Mouse (Mus musculus) forebrain, embryonic 13.5 days (tissue): Measurements from ENCODE around the gene Sapcd2. TPM values are rescaled to one million over a fixed set of nuclear protein-coding genes. Genes with fewer than 3 reads are reported as not detected.
A peak's percentile ranks its signal among the peaks of the same experiment; 100 is the strongest.
"Not testable (repeated sequence)": the region's sequence is repeated elsewhere in the genome, so short reads cannot be mapped to it uniquely, and the experiment has no call there.

Experiments used
- ATAC-seq: fragments of 200-750 bp; cut with Nextera tagmentation; 2 replicates; pipeline ENCODE4 v1.8.0; 2017
- H3K27ac ChIP-seq: fragments of 300-500 bp; sonication (generic); 2 replicates; pipeline ENCODE4 v1.5.1; 2015; ENCODE audit warnings: inconsistent platforms, mild to moderate bottlenecking, moderate library complexity
- H3K27me3 ChIP-seq: fragments of 300-500 bp; sonication (generic); 2 replicates; pipeline ENCODE4 v1.6.1; 2015; ENCODE audit warnings: mild to moderate bottlenecking, inconsistent platforms
- H3K36me3 ChIP-seq: fragments of 300-500 bp; sonication (generic); 2 replicates; pipeline ENCODE4 v1.6.1; 2015; ENCODE audit warnings: mild to moderate bottlenecking, inconsistent platforms; ENCODE audit not compliant: poor library complexity, severe bottlenecking
- H3K4me1 ChIP-seq: fragments of 300-500 bp; sonication (generic); 2 replicates; pipeline ENCODE4 v1.6.1; 2015; ENCODE audit warnings: inconsistent platforms
- H3K4me2 ChIP-seq: fragments of 300-500 bp; sonication (generic); 2 replicates; pipeline ENCODE4 v1.6.1; 2015; ENCODE audit warnings: inconsistent platforms, mild to moderate bottlenecking, moderate library complexity
- H3K4me3 ChIP-seq: fragments of 300-500 bp; sonication (generic); 2 replicates; pipeline ENCODE4 v1.5.1; 2015; ENCODE audit warnings: mild to moderate bottlenecking, inconsistent platforms
- H3K9ac ChIP-seq: fragments of 300-500 bp; sonication (generic); 2 replicates; pipeline ENCODE4 v1.6.1; 2015; ENCODE audit warnings: mild to moderate bottlenecking, inconsistent platforms
- H3K9me3 ChIP-seq: fragments of 300-500 bp; sonication (generic); replicated peaks from 2 replicates; pipeline ENCODE4 v1.6.1; 2016; ENCODE audit warnings: inconsistent platforms
- WGBS: fragments of 180-500 bp; shearing (Covaris S2); methylation state at CpG from one replicate; pipeline ENCODE4 v1.1.7; 2015; 5-methylcytosine and 5-hydroxymethylcytosine counted together
- polyA plus RNA-seq: library from polyadenylated mRNA; unstranded; fragments of >200 nt; fragmentation: Nextera tagmentation; extraction: Ambion mirVana; gene quantifications from 2 replicates; pipeline ENCODE4 v1.2.1, GENCODE M21; 2015

Gene Sapcd2
- polyA plus RNA-seq, 1 experiment from 2014 or later = 49.4 TPM

- Histone ChIP-seq H3K4me3 (peak overlapping the region; percentile 98), H3K27me3 (peaks cover 40% of the 10 kb centered on the region), H3K4me2 (peak overlapping the region; percentile 76), H3K9ac (peak overlapping the region; percentile 99), H3K27ac (peak overlapping the region; percentile 94), H3K4me1 (peaks cover 34% of the 10 kb centered on the region), H3K9me3 (no peaks in the 10 kb centered on the region), H3K36me3 (peaks cover 16% of the 10 kb centered on the region)
- WGBS = under 1% methylated on average over 13 of the region's 13 CpGs
- ATAC-seq = peak; percentile 25
These were observed 30.4 kb downstream of the Sapcd2 start for GRCm38 (mm10) chr2:25402377-25402971.

- Histone ChIP-seq H3K9ac (peak overlapping the region; percentile 99), H3K27ac (peak overlapping the region; percentile 94), H3K4me3 (peak overlapping the region; percentile 98), H3K36me3 (peaks cover 22% of the 10 kb centered on the region), H3K4me2 (peak overlapping the region; percentile 76), H3K9me3 (no peaks in the 10 kb centered on the region), H3K27me3 (peaks cover 34% of the 10 kb centered on the region), H3K4me1 (peaks cover 34% of the 10 kb centered on the region)
- WGBS = under 1% methylated on average over 53 of the region's 54 CpGs
- ATAC-seq = peak; percentile 84
These were observed 31.0 kb downstream of the Sapcd2 start for GRCm38 (mm10) chr2:25402972-25403601.

DNA sequence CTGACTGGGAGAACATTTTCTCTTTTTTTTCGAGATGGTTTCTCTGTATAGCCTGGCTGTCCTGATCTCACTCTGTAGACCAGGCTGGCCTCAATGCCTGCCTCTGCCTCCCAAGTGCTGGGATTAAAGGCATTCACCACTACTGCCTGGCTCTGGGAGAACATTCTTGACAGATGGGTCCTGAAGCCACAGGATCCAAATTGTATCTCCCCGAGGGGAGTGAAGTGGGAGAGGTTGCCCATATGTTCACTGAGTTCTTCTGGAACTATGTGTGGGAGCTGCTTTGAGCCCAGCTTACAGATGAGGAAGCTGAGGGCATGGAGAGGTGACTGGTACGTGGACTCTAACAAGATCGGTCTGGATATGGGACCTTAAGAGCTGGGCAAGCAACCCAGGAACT, 31.9 kb downstream of the Sapcd2 start:
- peaks cover 31% of the 10 kb centered on the region for H3K36me3 ChIP-seq
- peak overlapping the region; percentile 98 for H3K4me3 ChIP-seq
- peaks cover 25% of the 10 kb centered on the region for H3K27me3 ChIP-seq
- H3K9ac ChIP-seq = peak overlapping the region; percentile 99
- H3K9me3 ChIP-seq = no peaks in the 10 kb centered on the region
- 85% methylated on average over 4 of the region's 4 CpGs for WGBS
- peaks cover 34% of the 10 kb centered on the region for H3K4me1 ChIP-seq
- no peak for ATAC-seq
- peak overlapping the region; percentile 76 for H3K4me2 ChIP-seq
- H3K27ac ChIP-seq = peak overlapping the region; percentile 94; the same call in 1 of the 2 replicates

DNA sequence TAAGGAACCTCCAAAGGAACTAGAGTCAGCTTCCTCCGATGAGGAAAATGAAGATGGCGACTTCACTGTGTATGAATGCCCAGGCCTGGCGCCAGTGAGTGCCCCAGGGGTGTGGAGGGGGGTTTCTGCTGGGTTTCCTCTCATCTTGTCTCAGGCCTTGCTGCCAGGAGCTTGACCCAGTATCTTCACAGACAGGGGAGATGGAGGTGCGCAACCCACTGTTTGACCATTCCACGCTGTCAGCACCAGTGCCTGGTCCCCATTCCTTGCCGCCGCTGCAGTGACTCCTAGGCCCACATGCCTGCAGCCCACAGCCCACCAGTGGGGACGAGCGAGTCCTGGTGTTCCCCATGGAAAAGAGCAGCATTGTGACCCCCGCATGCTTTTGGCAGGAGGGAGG, 36.8 kb downstream of the Sapcd2 start:
- Histone ChIP-seq H3K27ac (no peak overlapping the region), H3K9me3 (no peaks in the 10 kb centered on the region), H3K4me3 (no peak overlapping the region), H3K9ac (no peak overlapping the region), H3K27me3 (no peaks in the 10 kb centered on the region), H3K4me2 (no peak overlapping the region), H3K36me3 (peaks cover 50% of the 10 kb centered on the region), H3K4me1 (peaks cover 19% of the 10 kb centered on the region)
- ATAC-seq = no peak
- WGBS = 89% methylated on average over 10 of the region's 10 CpGs

GRCm38 (mm10) chr2:25413436-25413835, 41.3 kb downstream of the Sapcd2 start:
- peaks cover 25% of the 10 kb centered on the region for H3K36me3 ChIP-seq
- H3K27me3 ChIP-seq, H3K4me1 ChIP-seq, H3K4me2 ChIP-seq, ATAC-seq, H3K9me3 ChIP-seq, H3K9ac ChIP-seq, H3K4me3 ChIP-seq, H3K27ac ChIP-seq: not testable (repeated sequence)

DNA sequence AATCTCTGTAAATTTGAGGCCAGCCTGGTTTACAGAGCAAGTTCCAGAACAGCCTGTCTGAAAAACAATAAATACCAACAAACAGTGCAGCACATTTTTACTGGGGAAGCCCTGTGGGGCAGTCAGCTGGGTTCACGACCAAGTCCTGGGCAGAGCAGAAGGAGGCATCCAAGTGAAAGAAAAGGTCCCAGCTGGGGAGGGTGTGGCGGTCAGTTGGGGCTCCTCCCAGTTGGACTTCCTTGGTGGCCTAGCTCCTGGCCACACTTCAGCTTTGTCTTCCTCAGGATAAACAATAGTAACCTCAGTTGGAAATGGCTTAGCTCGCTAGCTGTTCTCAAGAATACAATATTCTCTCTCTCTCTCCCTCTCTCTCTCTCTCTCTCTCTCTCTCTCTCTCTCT, 45.3 kb downstream of the Sapcd2 start:
- Histone ChIP-seq H3K27ac (no peak overlapping the region), H3K9ac (no peak overlapping the region), H3K4me2 (no peak overlapping the region), H3K4me1 (no peaks in the 10 kb centered on the region), H3K4me3 (no peak overlapping the region), H3K9me3 (no peaks in the 10 kb centered on the region), H3K36me3 (0 out of 2 replicates have a peak, but pooled peaks cover 4% of the 10 kb centered on the region), H3K27me3 (0 out of 2 replicates have a peak, but pooled peaks cover under 1% of the 10 kb centered on the region)
- WGBS = 17% methylated on average over 3 of the region's 3 CpGs
- ATAC-seq = no peak

DNA sequence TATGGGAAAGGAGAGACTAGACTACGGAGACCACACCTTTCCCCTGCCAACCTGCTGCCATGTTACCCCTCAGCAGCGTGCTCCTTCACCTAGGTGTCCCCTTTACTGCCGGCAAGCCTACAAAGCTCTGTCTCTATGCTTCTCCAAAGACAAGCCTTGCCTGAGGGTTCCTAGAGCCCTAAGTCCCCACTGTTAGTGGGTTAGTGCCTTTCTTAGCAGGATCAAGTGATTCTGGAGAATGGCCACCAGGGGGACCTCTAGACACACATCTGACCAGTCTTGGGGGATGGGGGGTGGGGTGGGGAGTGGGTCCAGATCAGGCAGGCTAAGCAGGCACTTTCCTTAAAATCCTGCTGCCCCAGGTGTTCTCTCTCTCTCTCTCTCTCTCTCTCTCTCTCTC, 49.8 kb downstream of the Sapcd2 start:
- 18% methylated on average over 3 of the region's 3 CpGs for WGBS
- ATAC-seq = peak; percentile 66; the same call in 1 of the 2 replicates

DNA sequence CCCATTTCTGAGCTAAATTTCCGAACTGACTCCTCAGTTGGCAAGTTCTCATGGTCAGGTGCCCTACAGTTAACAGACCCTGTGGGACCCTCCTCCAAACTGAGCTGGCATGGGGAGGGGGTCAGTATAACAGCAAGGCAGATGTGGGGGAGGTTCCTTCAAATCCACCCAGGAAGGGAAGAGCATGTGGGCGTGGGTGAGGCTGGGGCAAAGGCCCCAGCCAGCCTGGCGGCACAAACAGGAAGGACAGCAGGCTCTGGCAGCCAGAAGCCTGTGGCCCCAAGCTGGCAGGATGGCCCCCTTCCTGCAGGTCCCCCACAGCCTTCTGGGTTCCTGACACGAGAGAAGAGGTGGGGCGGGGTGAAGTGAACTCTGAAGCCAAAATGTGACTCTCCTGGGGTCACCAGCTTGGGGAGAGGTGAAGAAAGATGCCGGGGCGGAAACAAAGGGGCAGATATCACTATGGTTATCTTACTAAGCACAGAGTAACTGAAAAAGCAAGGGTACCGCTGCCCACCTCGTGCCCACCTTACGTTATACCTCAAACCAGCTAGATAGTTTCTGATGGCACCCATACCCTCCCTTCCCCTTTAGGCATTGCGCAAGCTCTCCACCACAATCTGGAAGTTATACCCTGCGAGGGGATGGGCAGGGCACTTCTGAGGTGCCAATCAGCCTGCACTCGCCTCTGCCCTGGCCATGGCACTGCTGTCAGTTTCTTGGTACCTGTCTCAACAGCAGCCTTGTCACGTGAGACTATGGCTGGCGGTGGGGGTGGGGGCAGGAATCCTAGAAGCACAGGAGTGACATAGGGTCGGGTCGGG, 50.7 kb downstream of the Sapcd2 start, which contains the start of gene Fut7:
TSS of gene Fut7 (plus strand) at position 681 of the 824 bp plus-strand sequence.
- Histone ChIP-seq H3K4me3 (no peak within 1 kb of the TSS), H3K4me2 (no peak within 1 kb of the TSS), H3K36me3 (no peaks in the 10 kb centered on the region), H3K9ac (no peak within 1 kb of the TSS), H3K27ac (no peak within 1 kb of the TSS), H3K27me3 (peaks cover 25% of the 10 kb centered on the region), H3K4me1 (peaks cover 7% of the 10 kb centered on the region; the same call in 1 of the 2 replicates), H3K9me3 (no peaks in the 10 kb centered on the region)
- WGBS = 68% methylated on average over 17 of the region's 17 CpGs
- no peak for ATAC-seq

More for the DNA sequence above, 49.8 kb downstream of the Sapcd2 start:
- peaks cover 25% of the 10 kb centered on the region for H3K27me3 ChIP-seq
- H3K4me2 ChIP-seq = no peak overlapping the region
- no peaks in the 10 kb centered on the region for H3K9me3 ChIP-seq
- no peak overlapping the region for H3K9ac ChIP-seq
- H3K36me3 ChIP-seq = no peaks in the 10 kb centered on the region
- H3K27ac ChIP-seq = no peak overlapping the region
- H3K4me3 ChIP-seq = no peak overlapping the region
- H3K4me1 ChIP-seq = peaks cover 7% of the 10 kb centered on the region; the same call in 1 of the 2 replicates

DNA sequence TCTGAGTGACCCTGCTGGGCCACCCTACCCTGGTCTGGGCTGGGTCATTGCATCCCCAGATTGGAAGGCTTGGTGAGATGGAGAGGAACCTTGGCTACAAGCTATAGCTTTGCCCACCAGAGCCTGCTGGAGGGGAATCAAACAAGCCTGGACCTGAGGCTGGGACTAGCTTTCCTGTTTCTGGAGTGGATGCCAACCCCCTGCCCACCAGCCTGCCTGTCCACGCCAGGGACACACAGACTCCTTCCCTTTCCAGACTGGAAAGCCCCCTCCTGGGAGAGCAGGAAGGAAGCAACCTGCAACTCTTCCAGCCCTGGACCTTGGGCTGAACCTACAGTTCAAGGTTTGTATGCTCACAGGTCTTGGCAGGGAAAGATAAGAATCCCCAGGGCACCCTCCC, 51.5 kb downstream of the Sapcd2 start:
- Histone ChIP-seq H3K27ac (no peak overlapping the region), H3K9me3 (no peaks in the 10 kb centered on the region), H3K9ac (no peak overlapping the region), H3K4me3 (no peak overlapping the region), H3K36me3 (no peaks in the 10 kb centered on the region), H3K27me3 (peaks cover 25% of the 10 kb centered on the region), H3K4me1 (peaks cover 10% of the 10 kb centered on the region; the same call in 1 of the 2 replicates), H3K4me2 (no peak overlapping the region)
- 45% methylated on average over 1 of the region's 1 CpGs for WGBS
- ATAC-seq = no peak

DNA sequence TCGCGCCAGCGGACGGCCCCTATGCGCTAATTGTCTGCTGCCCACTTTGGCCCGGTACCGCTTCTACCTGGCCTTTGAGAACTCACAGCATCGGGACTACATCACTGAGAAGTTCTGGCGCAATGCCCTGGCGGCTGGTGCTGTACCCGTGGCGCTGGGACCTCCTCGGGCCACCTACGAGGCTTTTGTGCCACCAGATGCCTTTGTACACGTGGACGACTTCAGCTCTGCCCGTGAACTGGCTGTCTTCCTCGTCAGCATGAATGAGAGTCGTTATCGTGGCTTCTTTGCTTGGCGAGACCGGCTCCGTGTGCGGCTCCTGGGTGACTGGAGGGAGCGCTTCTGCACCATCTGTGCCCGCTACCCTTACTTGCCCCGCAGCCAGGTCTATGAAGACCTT, 53.4 kb downstream of the Sapcd2 start:
- WGBS = 47% methylated on average over 27 of the region's 27 CpGs
- no peak overlapping the region; the same call in 1 of the 2 replicates for H3K9ac ChIP-seq
- H3K4me1 ChIP-seq = peaks cover 25% of the 10 kb centered on the region
- H3K27me3 ChIP-seq = peaks cover 27% of the 10 kb centered on the region
- H3K9me3 ChIP-seq = no peaks in the 10 kb centered on the region
- no peak overlapping the region for H3K27ac ChIP-seq
- H3K4me2 ChIP-seq = no peak overlapping the region
- no peak overlapping the region for H3K4me3 ChIP-seq
- no peaks in the 10 kb centered on the region for H3K36me3 ChIP-seq
- no peak for ATAC-seq

- H3K27me3 ChIP-seq = peaks cover 29% of the 10 kb centered on the region
- whole genome bisulfite sequencing = 25% methylated on average over 5 of the region's 5 CpGs
These were observed 54.6 kb downstream of the Sapcd2 start for GRCm38 (mm10) chr2:25426721-25427191.

DNA sequence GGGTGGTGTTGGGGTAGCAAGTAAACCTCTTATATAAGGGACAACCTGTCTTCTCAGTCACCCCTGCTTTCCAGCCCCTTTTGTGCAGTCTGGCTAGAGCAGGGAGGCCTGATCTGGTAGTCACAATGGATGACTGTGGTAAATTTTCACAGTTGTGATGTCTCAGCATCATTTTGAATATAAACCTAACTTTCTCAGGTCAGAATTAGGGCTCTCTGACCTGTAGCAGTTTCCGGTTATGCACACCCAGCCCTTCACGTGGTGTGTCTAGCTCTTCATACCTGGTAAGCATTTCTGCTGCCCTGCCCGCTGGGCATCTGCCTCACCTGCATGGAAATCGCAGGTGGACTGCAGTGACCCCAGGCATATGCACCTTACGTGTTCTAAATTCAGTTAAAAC, 55.1 kb downstream of the Sapcd2 start:
- Histone ChIP-seq H3K4me3 (no peak overlapping the region), H3K27ac (no peak overlapping the region), H3K4me1 (peaks cover 39% of the 10 kb centered on the region), H3K4me2 (no peak overlapping the region), H3K36me3 (no peaks in the 10 kb centered on the region), H3K9ac (no peak overlapping the region), H3K27me3 (peaks cover 29% of the 10 kb centered on the region), H3K9me3 (no peaks in the 10 kb centered on the region)
- WGBS = 91% methylated on average over 5 of the region's 5 CpGs
- no peak for ATAC-seq

More at GRCm38 (mm10) chr2:25426721-25427191, 54.6 kb downstream of the Sapcd2 start:
- H3K9ac ChIP-seq = no peak overlapping the region
- H3K4me2 ChIP-seq = no peak overlapping the region
- peaks cover 38% of the 10 kb centered on the region for H3K4me1 ChIP-seq
- H3K9me3 ChIP-seq = no peaks in the 10 kb centered on the region
- no peak overlapping the region for H3K27ac ChIP-seq
- no peaks in the 10 kb centered on the region for H3K36me3 ChIP-seq
- H3K4me3 ChIP-seq = no peak overlapping the region
- 0 out of 2 replicates have a peak, but pooled peaks have one; percentile 3 for ATAC-seq
